Mouse (Mus musculus): ENCODE measurements around the gene Tnk2. TPM values are rescaled to one million over a fixed set of nuclear protein-coding genes. Genes with fewer than 3 reads are reported as not detected.
A peak's percentile ranks its signal among the peaks of the same experiment; 100 is the strongest.

The Tnk2 gene
- polyA plus RNA-seq, 1 experiment from 2014 or later, result 11.6 TPM

DNA sequence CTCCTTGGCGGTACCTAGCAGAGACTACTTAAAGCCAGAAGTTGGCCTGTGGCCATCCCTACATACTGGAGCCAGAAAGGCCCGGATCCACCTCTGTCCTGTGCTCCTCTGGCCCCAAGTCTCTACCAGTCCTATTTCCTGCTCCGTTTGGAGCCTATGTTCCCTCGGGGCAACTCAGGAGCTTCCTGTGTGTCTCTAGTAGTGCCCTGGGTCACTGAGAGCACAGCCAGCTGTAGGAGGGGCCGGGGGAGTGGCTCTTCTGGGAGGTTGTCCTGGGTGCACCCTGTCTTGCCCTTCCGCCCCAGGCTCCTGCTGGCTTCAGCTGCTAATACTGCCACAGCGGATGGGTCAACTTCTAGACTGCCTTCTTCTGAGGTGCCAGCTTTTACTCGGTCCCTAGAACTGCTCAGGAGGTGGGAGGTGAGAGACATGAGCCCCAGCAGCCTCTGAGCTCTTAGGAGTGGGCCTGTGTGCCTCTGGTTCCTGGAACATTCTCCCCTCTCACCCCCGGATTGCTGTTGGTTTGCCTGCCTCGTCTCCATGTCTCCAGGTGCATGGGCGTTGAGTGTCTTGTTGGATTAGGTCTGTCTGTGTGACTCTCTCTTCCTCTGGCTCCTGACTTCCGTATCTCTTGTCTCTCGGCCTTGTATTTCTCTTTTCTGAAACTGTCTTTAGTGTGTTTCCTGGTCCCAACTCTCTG is 29.3 kb downstream of the Tnk2 start:
- 79% methylated on average over 13 of the region's 13 CpGs for WGBS
- H3K27ac ChIP-seq (ENCODE audit: low read depth, low read length), result no peak overlapping the region
- no peak overlapping the region for H3K9ac ChIP-seq (ENCODE audit: low read depth, low read length)
- peaks cover 43% of the 10 kb centered on the region for H3K36me3 ChIP-seq (ENCODE audit: control insufficient read depth, insufficient read depth, low read length)
- H3K4me2 ChIP-seq, result no peak overlapping the region
- H3K4me3 ChIP-seq (ENCODE audit: low read depth, low read length), result no peak overlapping the region
- DNase-seq (ENCODE audit: low spot score) (no peak), ATAC-seq (replicated peaks; ENCODE audit: low FRiP score) (no peak)
- H3K4me1 ChIP-seq (replicated peaks; ENCODE audit: control insufficient read depth, insufficient read depth, low read length), result peaks cover 32% of the 10 kb centered on the region
- no peaks in the 10 kb centered on the region for H3K27me3 ChIP-seq (replicated peaks; ENCODE audit: control insufficient read depth, insufficient read depth, low read length)
- H3K9me3 ChIP-seq (ENCODE audit: control insufficient read depth, low read length), result no peaks in the 10 kb centered on the region

DNA sequence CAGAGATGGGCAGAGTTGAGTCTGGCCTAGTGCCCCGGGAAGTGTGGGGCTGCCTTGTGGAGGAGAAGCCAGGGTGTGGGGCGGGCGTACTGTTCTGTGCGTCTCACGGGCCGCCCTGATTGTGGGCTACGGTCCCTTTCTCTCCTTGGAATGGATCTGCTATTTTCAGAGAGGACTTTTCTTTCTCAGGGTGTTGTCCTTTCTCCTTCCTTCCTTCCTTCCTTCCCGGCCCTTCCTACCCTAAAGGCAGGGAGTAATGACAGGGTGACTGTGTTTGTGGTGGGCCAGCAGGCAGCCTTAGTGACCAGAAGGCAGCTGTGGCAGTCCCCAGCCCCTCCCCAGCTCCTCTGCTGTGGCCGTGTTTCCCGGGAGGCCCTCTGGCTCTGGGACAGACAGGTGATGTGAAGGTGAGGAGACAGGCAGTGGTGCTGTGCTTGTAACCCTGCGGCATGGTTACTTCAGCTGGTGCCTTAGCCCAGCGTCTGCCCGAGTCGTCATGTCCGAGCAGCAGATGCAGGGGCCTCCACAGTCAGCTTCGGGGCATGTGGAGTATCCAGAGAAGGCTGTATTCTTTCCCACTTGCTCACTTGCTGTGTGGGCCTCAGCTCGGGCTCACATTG is 30.6 kb downstream of the Tnk2 start:
- H3K9ac ChIP-seq (ENCODE audit: low read depth, low read length), result no peak overlapping the region
- H3K4me2 ChIP-seq, result no peak overlapping the region
- peaks cover 33% of the 10 kb centered on the region for H3K4me1 ChIP-seq (replicated peaks; ENCODE audit: control insufficient read depth, insufficient read depth, low read length)
- H3K4me3 ChIP-seq (ENCODE audit: low read depth, low read length), result no peak overlapping the region
- ATAC-seq (replicated peaks; ENCODE audit: low FRiP score) (no peak), DNase-seq (ENCODE audit: low spot score) (no peak)
- no peaks in the 10 kb centered on the region for H3K27me3 ChIP-seq (replicated peaks; ENCODE audit: control insufficient read depth, insufficient read depth, low read length)
- H3K9me3 ChIP-seq (ENCODE audit: control insufficient read depth, low read length), result no peaks in the 10 kb centered on the region
- WGBS, result 89% methylated on average over 17 of the region's 17 CpGs
- no peak overlapping the region for H3K27ac ChIP-seq (ENCODE audit: low read depth, low read length)
- peaks cover 44% of the 10 kb centered on the region for H3K36me3 ChIP-seq (ENCODE audit: control insufficient read depth, insufficient read depth, low read length)

DNA sequence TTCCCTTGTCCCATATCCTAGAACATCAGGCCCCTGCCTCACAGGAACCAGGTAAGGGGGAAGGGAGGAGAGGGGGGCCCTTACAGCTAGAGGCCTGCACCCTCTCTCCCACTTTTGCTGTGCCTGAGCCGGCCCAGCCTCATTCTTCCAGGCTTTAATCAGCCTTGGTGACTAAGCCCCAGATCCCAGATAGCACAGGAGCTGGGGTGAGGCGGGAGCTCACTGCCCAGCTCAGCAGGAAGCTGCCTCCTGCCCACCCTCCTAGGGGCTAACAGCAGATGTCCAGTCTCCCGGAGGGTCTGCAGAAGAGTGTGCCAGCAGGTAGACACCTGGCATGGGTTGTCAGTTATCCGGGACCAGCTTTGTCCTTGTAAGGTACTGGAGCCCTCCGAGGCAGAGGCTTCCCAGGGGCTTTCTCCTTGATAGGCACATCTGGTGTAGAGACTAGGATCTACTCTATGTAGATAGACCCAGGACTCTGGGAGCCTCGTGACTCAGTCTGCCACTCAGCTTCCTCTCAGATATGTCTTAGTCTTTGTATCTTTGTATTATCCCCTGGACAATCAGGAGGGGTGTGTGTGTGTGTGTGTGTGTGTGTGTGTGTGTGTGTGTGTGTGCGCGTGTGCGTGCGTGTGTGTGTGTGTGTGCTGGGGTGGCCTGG is 33.5 kb downstream of the Tnk2 start:
- no peaks in the 10 kb centered on the region for H3K27me3 ChIP-seq (replicated peaks; ENCODE audit: control insufficient read depth, insufficient read depth, low read length)
- peaks cover 52% of the 10 kb centered on the region for H3K36me3 ChIP-seq (ENCODE audit: control insufficient read depth, insufficient read depth, low read length)
- H3K4me1 ChIP-seq (replicated peaks; ENCODE audit: control insufficient read depth, insufficient read depth, low read length), result peaks cover 13% of the 10 kb centered on the region; the same call in 1 of the 2 replicates
- no peak overlapping the region for H3K4me2 ChIP-seq
- DNase-seq (ENCODE audit: low spot score) (no peak), ATAC-seq (replicated peaks; ENCODE audit: low FRiP score) (no peak)
- H3K9me3 ChIP-seq (ENCODE audit: control insufficient read depth, low read length), result no peaks in the 10 kb centered on the region
- H3K9ac ChIP-seq (ENCODE audit: low read depth, low read length), result no peak overlapping the region
- WGBS, result 79% methylated on average over 10 of the region's 10 CpGs
- no peak overlapping the region for H3K27ac ChIP-seq (ENCODE audit: low read depth, low read length)
- no peak overlapping the region for H3K4me3 ChIP-seq (ENCODE audit: low read depth, low read length)

DNA sequence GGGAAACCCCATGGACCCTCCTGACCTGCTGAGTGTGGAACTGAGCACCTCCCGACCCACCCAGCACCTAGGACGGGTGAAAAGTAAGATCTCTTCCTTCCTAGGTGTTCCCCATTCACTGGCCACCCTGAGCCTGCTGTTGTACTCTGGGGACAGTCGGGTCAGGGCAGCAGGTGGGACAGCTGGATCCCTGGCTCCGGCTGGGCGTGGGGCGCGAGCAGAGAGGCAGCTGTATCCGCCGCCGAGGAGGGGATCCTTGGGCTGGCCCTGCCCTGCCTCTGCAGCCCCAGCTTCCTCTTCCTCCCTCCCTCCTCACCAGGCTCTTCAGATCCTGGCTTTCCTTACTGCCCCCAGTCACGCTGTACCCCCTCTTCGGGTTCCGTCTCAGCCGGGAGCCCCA is 34.2 kb downstream of the Tnk2 start:
- Histone ChIP-seq H3K36me3 (ENCODE audit: control insufficient read depth, insufficient read depth, low read length) (peaks cover 53% of the 10 kb centered on the region), H3K27ac (ENCODE audit: low read depth, low read length) (no peak overlapping the region), H3K27me3 (replicated peaks; ENCODE audit: control insufficient read depth, insufficient read depth, low read length) (no peaks in the 10 kb centered on the region), H3K9me3 (ENCODE audit: control insufficient read depth, low read length) (no peaks in the 10 kb centered on the region), H3K9ac (ENCODE audit: low read depth, low read length) (no peak overlapping the region), H3K4me3 (ENCODE audit: low read depth, low read length) (no peak overlapping the region), H3K4me2 (no peak overlapping the region), H3K4me1 (replicated peaks; ENCODE audit: control insufficient read depth, insufficient read depth, low read length) (peaks cover 8% of the 10 kb centered on the region; the same call in 1 of the 2 replicates)
- WGBS, result 85% methylated on average over 14 of the region's 14 CpGs
- DNase-seq (ENCODE audit: low spot score) (no peak), ATAC-seq (replicated peaks; ENCODE audit: low FRiP score) (no peak)

DNA sequence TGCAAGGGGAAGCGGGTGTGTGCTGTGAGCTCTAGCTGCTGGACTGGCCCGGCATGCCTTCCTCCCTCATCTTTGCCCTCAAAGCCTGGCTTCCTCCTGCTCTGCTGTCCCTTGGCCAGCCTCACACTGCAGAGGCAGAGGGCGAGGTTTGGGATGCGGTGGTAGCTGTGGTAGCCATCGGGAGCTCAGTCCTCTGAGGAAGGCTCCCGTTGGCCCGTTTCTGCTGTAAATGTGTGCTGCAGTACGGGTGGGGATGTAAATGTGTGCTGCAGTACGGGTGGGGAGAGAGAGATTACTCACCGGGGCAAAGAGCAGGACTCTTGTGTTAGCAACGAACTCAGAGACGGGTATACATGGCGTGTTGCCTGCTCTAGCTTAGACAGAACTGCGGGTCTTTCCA is 35.1 kb downstream of the Tnk2 start:
- no peaks in the 10 kb centered on the region for H3K27me3 ChIP-seq (replicated peaks; ENCODE audit: control insufficient read depth, insufficient read depth, low read length)
- no peak overlapping the region for H3K4me3 ChIP-seq (ENCODE audit: low read depth, low read length)
- no peak overlapping the region for H3K4me2 ChIP-seq
- peaks cover 50% of the 10 kb centered on the region for H3K36me3 ChIP-seq (ENCODE audit: control insufficient read depth, insufficient read depth, low read length)
- no peaks in the 10 kb centered on the region for H3K9me3 ChIP-seq (ENCODE audit: control insufficient read depth, low read length)
- H3K4me1 ChIP-seq (replicated peaks; ENCODE audit: control insufficient read depth, insufficient read depth, low read length), result 0 out of 2 replicates have a peak, but pooled peaks cover 4% of the 10 kb centered on the region
- peak overlapping the region; percentile 25; the same call in 1 of the 2 replicates for H3K9ac ChIP-seq (ENCODE audit: low read depth, low read length)
- WGBS, result 84% methylated on average over 14 of the region's 14 CpGs
- no peak for ATAC-seq (replicated peaks; ENCODE audit: low FRiP score)
- no peak for DNase-seq (ENCODE audit: low spot score)
- H3K27ac ChIP-seq (ENCODE audit: low read depth, low read length), result no peak overlapping the region

DNA sequence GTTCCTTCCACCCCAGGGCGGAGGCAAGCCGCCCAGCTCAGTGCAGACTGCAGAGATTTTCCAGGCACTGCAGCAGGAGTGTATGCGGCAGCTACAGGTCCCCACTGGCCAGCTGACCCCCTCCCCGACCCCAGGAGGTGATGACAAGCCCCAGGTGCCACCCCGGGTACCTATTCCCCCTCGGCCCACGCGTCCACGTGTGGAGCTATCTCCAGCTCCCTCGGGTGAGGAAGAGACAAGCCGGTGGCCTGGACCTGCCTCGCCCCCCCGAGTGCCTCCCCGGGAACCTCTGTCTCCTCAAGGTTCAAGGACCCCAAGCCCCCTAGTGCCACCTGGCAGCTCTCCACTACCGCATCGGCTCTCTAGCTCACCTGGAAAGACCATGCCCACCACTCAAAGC is 36.3 kb downstream of the Tnk2 start:
- Histone ChIP-seq H3K4me1 (replicated peaks; ENCODE audit: control insufficient read depth, insufficient read depth, low read length) (0 out of 2 replicates have a peak, but pooled peaks cover 4% of the 10 kb centered on the region), H3K4me3 (ENCODE audit: low read depth, low read length) (no peak overlapping the region), H3K9me3 (ENCODE audit: control insufficient read depth, low read length) (no peaks in the 10 kb centered on the region), H3K9ac (ENCODE audit: low read depth, low read length) (no peak overlapping the region), H3K27me3 (replicated peaks; ENCODE audit: control insufficient read depth, insufficient read depth, low read length) (no peaks in the 10 kb centered on the region), H3K27ac (ENCODE audit: low read depth, low read length) (no peak overlapping the region), H3K4me2 (no peak overlapping the region), H3K36me3 (ENCODE audit: control insufficient read depth, insufficient read depth, low read length) (peaks cover 45% of the 10 kb centered on the region)
- 92% methylated on average over 16 of the region's 16 CpGs for WGBS
- no peak for ATAC-seq (replicated peaks; ENCODE audit: low FRiP score)
- DNase-seq (ENCODE audit: low spot score), result no peak

DNA sequence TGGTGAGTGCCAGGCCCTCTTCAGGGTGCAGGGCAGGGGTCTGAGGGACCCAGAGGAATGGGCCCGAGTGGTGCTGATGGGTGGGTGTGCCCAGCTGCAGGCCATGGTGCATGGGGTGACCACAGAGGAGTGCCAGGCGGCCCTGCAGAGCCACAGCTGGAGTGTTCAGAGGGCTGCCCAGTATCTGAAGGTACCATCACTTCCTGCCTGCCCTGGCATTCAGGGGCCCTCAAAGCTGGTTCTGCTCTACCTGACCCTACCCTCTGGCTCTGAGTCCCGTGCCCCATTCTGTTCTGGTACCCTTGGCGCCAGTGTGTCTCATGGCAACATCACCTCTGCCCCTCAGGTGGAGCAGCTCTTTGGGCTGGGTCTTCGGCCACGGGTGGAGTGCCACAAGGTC is 37.1 kb downstream of the Tnk2 start:
- H3K27ac ChIP-seq (ENCODE audit: low read depth, low read length), result no peak overlapping the region
- H3K9ac ChIP-seq (ENCODE audit: low read depth, low read length), result no peak overlapping the region
- ATAC-seq (replicated peaks; ENCODE audit: low FRiP score) (no peak), DNase-seq (ENCODE audit: low spot score) (no peak)
- H3K36me3 ChIP-seq (ENCODE audit: control insufficient read depth, insufficient read depth, low read length), result peaks cover 38% of the 10 kb centered on the region
- WGBS, result 89% methylated on average over 6 of the region's 6 CpGs
- 0 out of 2 replicates have a peak, but pooled peaks cover 4% of the 10 kb centered on the region for H3K4me1 ChIP-seq (replicated peaks; ENCODE audit: control insufficient read depth, insufficient read depth, low read length)
- H3K4me2 ChIP-seq, result no peak overlapping the region
- no peak overlapping the region for H3K4me3 ChIP-seq (ENCODE audit: low read depth, low read length)
- no peaks in the 10 kb centered on the region for H3K9me3 ChIP-seq (ENCODE audit: control insufficient read depth, low read length)
- H3K27me3 ChIP-seq (replicated peaks; ENCODE audit: control insufficient read depth, insufficient read depth, low read length), result no peaks in the 10 kb centered on the region

GRCm38 (mm10) chr16:32682194-32682593 is 38.5 kb downstream of the Tnk2 start:
- H3K9ac ChIP-seq (ENCODE audit: low read depth, low read length), result no peak overlapping the region
- H3K27ac ChIP-seq (ENCODE audit: low read depth, low read length), result no peak overlapping the region
- H3K4me2 ChIP-seq, result no peak overlapping the region
- H3K9me3 ChIP-seq (ENCODE audit: control insufficient read depth, low read length), result no peaks in the 10 kb centered on the region
- H3K27me3 ChIP-seq (replicated peaks; ENCODE audit: control insufficient read depth, insufficient read depth, low read length), result no peaks in the 10 kb centered on the region
- DNase-seq (ENCODE audit: low spot score) (no peak), ATAC-seq (replicated peaks; ENCODE audit: low FRiP score) (peak; percentile 48; the same call in 1 of the 2 replicates)
- H3K36me3 ChIP-seq (ENCODE audit: control insufficient read depth, insufficient read depth, low read length), result peaks cover 27% of the 10 kb centered on the region
- 30% methylated on average over 5 of the region's 5 CpGs for WGBS
- no peak overlapping the region for H3K4me3 ChIP-seq (ENCODE audit: low read depth, low read length)
- H3K4me1 ChIP-seq (replicated peaks; ENCODE audit: control insufficient read depth, insufficient read depth, low read length), result 0 out of 2 replicates have a peak, but pooled peaks cover 4% of the 10 kb centered on the region
